Mouse (Mus musculus) R1 (cell line): ENCODE measurements at regions not wholly inside any gene's neighbourhood (a gene's known extent, or its start where the extent isn't known, plus 50 kb on each side); places are given as distances from the start of the nearest gene placed in this dataset.

Source experiments
- DNase-seq: peaks from one replicate; pipeline ENCODE4 v3.0.0-alpha.2; 2018; ENCODE audit warnings: low read depth, low spot score

- DNase-seq: no peak
These were observed 56.4 kb downstream of the Fam181b start for GRCm38 (mm10) chr7:93136061-93136460.

- DNase-seq: peak; percentile 43
These were observed 67.7 kb downstream of the Fam181b start for GRCm38 (mm10) chr7:93147379-93147778.

GRCm38 (mm10) chr7:93151321-93151720 lies 71.7 kb downstream of the Fam181b start:
- peak; percentile 81 for DNase-seq

GRCm38 (mm10) chr7:93197106-93197505 lies 117.4 kb downstream of the Fam181b start:
- DNase-seq: no peak
